Mouse (Mus musculus) forebrain, postnatal 0 days (tissue): ENCODE results near the gene Srrt. TPM values are rescaled to one million over a fixed set of nuclear protein-coding genes. Genes with fewer than 3 reads are reported as not detected.
A peak's percentile ranks its signal among the peaks of the same experiment; 100 is the strongest.

Source experiments
- ATAC-seq: fragments of 200-750 bp; cut with Nextera tagmentation; 2 replicates; pipeline ENCODE4 v1.8.0; 2017; ENCODE audit warnings: mild to moderate bottlenecking, moderate library complexity
- DNase-seq: peaks from one replicate; pipeline ENCODE4 v3.0.0-alpha.2; 2015
- H3K27ac ChIP-seq: fragments of 300-500 bp; sonication (generic); 2 replicates; pipeline ENCODE4 v1.5.1; 2014; ENCODE audit warnings: low read depth, mild to moderate bottlenecking, antibody characterized with exemption, low read length, moderate library complexity, mixed read lengths
- H3K27me3 ChIP-seq: fragments of 300-500 bp; sonication (generic); 2 replicates; pipeline ENCODE4 v1.6.1; 2014; ENCODE audit warnings: mild to moderate bottlenecking, low read length, mixed read lengths; ENCODE audit not compliant: insufficient read depth
- H3K36me3 ChIP-seq: fragments of 300-500 bp; sonication (generic); 2 replicates; pipeline ENCODE4 v1.6.1; 2014; ENCODE audit warnings: mild to moderate bottlenecking, moderate library complexity; ENCODE audit not compliant: insufficient read depth
- H3K4me1 ChIP-seq: fragments of 300-500 bp; sonication (generic); 2 replicates; pipeline ENCODE4 v1.6.1; 2014; ENCODE audit warnings: antibody characterized with exemption; ENCODE audit not compliant: insufficient read depth
- H3K4me2 ChIP-seq: fragments of 300-500 bp; sonication (generic); 2 replicates; pipeline ENCODE4 v1.6.1; 2014; ENCODE audit warnings: low read depth, mild to moderate bottlenecking, moderate library complexity
- H3K4me3 ChIP-seq: fragments of 300-500 bp; sonication (generic); 2 replicates; pipeline ENCODE4 v1.5.1; 2014; ENCODE audit warnings: low read depth, low read length, mixed read lengths
- H3K9ac ChIP-seq: fragments of 300-500 bp; sonication (generic); 2 replicates; pipeline ENCODE4 v1.6.1; 2014; ENCODE audit warnings: mild to moderate bottlenecking
- H3K9me3 ChIP-seq: fragments of 300-500 bp; sonication (generic); 2 replicates; pipeline ENCODE4 v1.6.1; 2016; ENCODE audit warnings: low read length
- CTCF ChIP-seq: sonication (generic); IDR thresholded peaks from 2 replicates; pipeline ENCODE4 v1.5.1; 2016; ENCODE audit warnings: antibody characterized with exemption, control low read depth, low read depth
- WGBS: fragments of 180-500 bp; shearing (Covaris S2); extraction: QIAGEN DNeasy Blood & Tissue Kit; methylation state at CpG from one replicate; pipeline ENCODE4 v1.1.7; 2014; 5-methylcytosine and 5-hydroxymethylcytosine counted together
- polyA plus RNA-seq: library from polyadenylated mRNA; unstranded; fragments of >200 nt; fragmentation: Nextera tagmentation; extraction: Ambion mirVana; gene quantifications from 2 replicates; pipeline ENCODE4 v1.2.1, GENCODE M21; 2015
- total RNA-seq: library from RNA; depleted of rRNA; stranded (reverse); fragments of >200 nt; gene quantifications from 2 replicates; pipeline ENCODE4 v1.2.3, GENCODE M21; 2014

The Srrt gene
- total and polyA plus RNA-seq, 2 experiments from 2014 or later, result 55.6 to 153 TPM

GRCm38 (mm10) chr5:137290677-137291076 lies 16.8 kb downstream of the Srrt start:
- H3K4me1 ChIP-seq, result 0 out of 2 replicates have a peak, but pooled peaks cover 4% of the 10 kb centered on the region
- no peak for ATAC-seq

GRCm38 (mm10) chr5:137289591-137290365 lies 17.7 kb downstream of the Srrt start:
- no peak for ATAC-seq
- Histone ChIP-seq H3K4me3 (peak overlapping the region; percentile 52; the same call in 1 of the 2 replicates), H3K36me3 (no peaks in the 10 kb centered on the region; the same call in 1 of the 2 replicates), H3K9ac (no peak overlapping the region), H3K4me1 (0 out of 2 replicates have a peak, but pooled peaks cover 2% of the 10 kb centered on the region), H3K9me3 (no peaks in the 10 kb centered on the region), H3K27ac (no peak overlapping the region), H3K4me2 (peak overlapping the region; percentile 93), H3K27me3 (0 out of 2 replicates have a peak, but pooled peaks cover 3% of the 10 kb centered on the region)
- 59% methylated on average over 13 of the region's 13 CpGs for WGBS
- TF ChIP-seq CTCF, result no peak
- DNase-seq, result no peak

More at GRCm38 (mm10) chr5:137290677-137291076, 16.8 kb downstream of the Srrt start:
- H3K4me2 ChIP-seq, result no peak overlapping the region
- WGBS, result 22% methylated on average over 15 of the region's 15 CpGs
- no peak overlapping the region for H3K27ac ChIP-seq
- no peak overlapping the region for H3K9ac ChIP-seq
- peaks cover 9% of the 10 kb centered on the region for H3K36me3 ChIP-seq
- no peaks in the 10 kb centered on the region for H3K9me3 ChIP-seq
- DNase-seq, result no peak
- TF ChIP-seq CTCF, result peak; percentile 49
- 0 out of 2 replicates have a peak, but pooled peaks cover 3% of the 10 kb centered on the region for H3K27me3 ChIP-seq
- no peak overlapping the region for H3K4me3 ChIP-seq

GRCm38 (mm10) chr5:137288999-137289470 lies 18.4 kb downstream of the Srrt start:
- no peak overlapping the region for H3K27ac ChIP-seq
- H3K27me3 ChIP-seq, result 0 out of 2 replicates have a peak, but pooled peaks cover 3% of the 10 kb centered on the region
- 3% methylated on average over 25 of the region's 25 CpGs for WGBS
- no peaks in the 10 kb centered on the region for H3K4me1 ChIP-seq
- peak; percentile 73 for TF ChIP-seq CTCF
- H3K9ac ChIP-seq, result peak overlapping the region; percentile 48; the same call in 1 of the 2 replicates
- H3K36me3 ChIP-seq, result no peaks in the 10 kb centered on the region
- peak overlapping the region; percentile 93 for H3K4me2 ChIP-seq
- peak; percentile 42; the same call in 1 of the 2 replicates for ATAC-seq
- DNase-seq, result peak; percentile 76
- H3K4me3 ChIP-seq, result peak overlapping the region; percentile 52
- H3K9me3 ChIP-seq, result no peaks in the 10 kb centered on the region

GRCm38 (mm10) chr5:137287953-137288743 lies 19.3 kb downstream of the Srrt start:
- no peak for ATAC-seq
- H3K27ac ChIP-seq, result peak overlapping the region; percentile 70
- peak overlapping the region; percentile 59 for H3K9ac ChIP-seq

GRCm38 (mm10) chr5:137287032-137287952 lies 20.2 kb downstream of the Srrt start, which contains the start of gene Ache:
TSS of gene Ache (plus strand) at chr5:137287519.
- Histone ChIP-seq H3K27me3 (peaks cover 3% of the 10 kb centered on the region; the same call in 1 of the 2 replicates), H3K9ac (peak within 1 kb of the TSS; percentile 59), H3K4me1 (no peaks in the 10 kb centered on the region), H3K4me2 (peak within 1 kb of the TSS; percentile 93), H3K36me3 (no peaks in the 10 kb centered on the region), H3K4me3 (peak within 1 kb of the TSS; percentile 52), H3K9me3 (no peaks in the 10 kb centered on the region), H3K27ac (peak within 1 kb of the TSS; percentile 70)
- WGBS, result under 1% methylated on average over 40 of the region's 40 CpGs
- TF ChIP-seq CTCF, result no peak
- peak; percentile 84 for DNase-seq
- ATAC-seq, result peak; percentile 74

More at GRCm38 (mm10) chr5:137287953-137288743, 19.3 kb downstream of the Srrt start:
- Histone ChIP-seq H3K4me3 (peak overlapping the region; percentile 52), H3K4me2 (peak overlapping the region; percentile 93), H3K9me3 (no peaks in the 10 kb centered on the region), H3K4me1 (no peaks in the 10 kb centered on the region), H3K27me3 (0 out of 2 replicates have a peak, but pooled peaks cover 3% of the 10 kb centered on the region), H3K36me3 (no peaks in the 10 kb centered on the region)
- no peak for TF ChIP-seq CTCF
- WGBS, result under 1% methylated on average over 58 of the region's 65 CpGs
- peak; percentile 49 for DNase-seq

GRCm38 (mm10) chr5:137286655-137287031 lies 20.8 kb downstream of the Srrt start:
- H3K36me3 ChIP-seq, result no peaks in the 10 kb centered on the region
- DNase-seq (peak; percentile 91), ATAC-seq (peak; percentile 80)
- peak overlapping the region; percentile 70; the same call in 1 of the 2 replicates for H3K27ac ChIP-seq
- H3K4me1 ChIP-seq, result no peaks in the 10 kb centered on the region
- peak overlapping the region; percentile 59 for H3K9ac ChIP-seq
- peak; percentile 84 for TF ChIP-seq CTCF
- WGBS, result under 1% methylated on average over 14 of the region's 16 CpGs
- peaks cover 3% of the 10 kb centered on the region; the same call in 1 of the 2 replicates for H3K27me3 ChIP-seq
- no peaks in the 10 kb centered on the region for H3K9me3 ChIP-seq
- H3K4me2 ChIP-seq, result peak overlapping the region; percentile 93
- peak overlapping the region; percentile 52 for H3K4me3 ChIP-seq
